Comparison of ENCODE assay signal across 8 mouse cellular contexts in genomic region chr14:47648706-47649630, GRCm38 (mm10). TPM values are rescaled to one million over a fixed set of nuclear protein-coding genes. Genes with fewer than 3 reads are reported as not detected.
DNase-seq lines count a peak whose midpoint lies in the region; ATAC-seq and TF ChIP-seq lines count a peak whose summit lies in the region.

No protein-coding gene starts in this region.

- no peaks in the 10 kb centered on the region for H3K9me3 ChIP-seq in embryonic facial prominence, embryonic 13.5 days
- no peaks in the 10 kb centered on the region for H3K9me3 ChIP-seq in limb, embryonic 14.5 days (ENCODE audit: control insufficient read depth, low read length)
- H3K9me3 ChIP-seq in midbrain, embryonic 16.5 days (replicated peaks; ENCODE audit: control insufficient read depth, low read length, poor library complexity, severe bottlenecking), result no peaks in the 10 kb centered on the region

- H3K4me2 ChIP-seq in embryonic facial prominence, embryonic 13.5 days, result peak overlapping the region; percentile 78
- peak overlapping the region; percentile 74 for H3K4me2 ChIP-seq in limb, embryonic 14.5 days (replicated peaks; ENCODE audit: low read depth, low read length, severe bottlenecking)
- H3K4me2 ChIP-seq in midbrain, embryonic 16.5 days (ENCODE audit: low read length), result peak overlapping the region; percentile 60

- peak; percentile 91 for DNase-seq in 3134 (ENCODE audit: extremely low read depth, insufficient read length, low spot score)
- peak; percentile 87 for DNase-seq in adrenal gland, postnatal 25 days
- DNase-seq in heart, adult 8-10 months (ENCODE audit: low spot score), result peak; percentile 73
- DNase-seq in kidney, adult 9 months, result peak; percentile 81
- peak; percentile 75 for DNase-seq in limb, embryonic 14.5 days (ENCODE audit: low spot score)
- peak; percentile 64 to 74 for DNase-seq in spleen, postnatal 10 days (ENCODE audit: low spot score in 2 of 2)

- H3K4me1 ChIP-seq in embryonic facial prominence, embryonic 13.5 days, result peaks cover 9% of the 10 kb centered on the region
- peaks cover 8% of the 10 kb centered on the region for H3K4me1 ChIP-seq in limb, embryonic 14.5 days (ENCODE audit: control insufficient read depth, insufficient read depth, low read length)
- H3K4me1 ChIP-seq in midbrain, embryonic 16.5 days (ENCODE audit: control insufficient read depth, insufficient read depth, low read length), result peaks cover 20% of the 10 kb centered on the region

- peak; percentile 87 for ATAC-seq in embryonic facial prominence, embryonic 13.5 days (ENCODE audit: insufficient number of reproducible peaks, insufficient read depth, low FRiP score, low TSS enrichment, low read depth)
- peak; percentile 89 for ATAC-seq in limb, embryonic 14.5 days (ENCODE audit: low FRiP score, low read depth)
- ATAC-seq in midbrain, embryonic 16.5 days, result peak; percentile 95

- H3K9ac ChIP-seq in embryonic facial prominence, embryonic 13.5 days, result peak overlapping the region; percentile 96
- peak overlapping the region; percentile 95 for H3K9ac ChIP-seq in limb, embryonic 14.5 days (ENCODE audit: low read depth, low read length, severe bottlenecking)
- H3K9ac ChIP-seq in midbrain, embryonic 16.5 days (ENCODE audit: low read depth, low read length), result peak overlapping the region; percentile 97

- H3K4me3 ChIP-seq in embryonic facial prominence, embryonic 13.5 days, result peak overlapping the region; percentile 99
- peak overlapping the region; percentile 99 for H3K4me3 ChIP-seq in limb, embryonic 14.5 days (replicated peaks; ENCODE audit: low read length)
- H3K4me3 ChIP-seq in midbrain, embryonic 16.5 days (ENCODE audit: low read depth, low read length), result peak overlapping the region; percentile 99

- H3K36me3 ChIP-seq in embryonic facial prominence, embryonic 13.5 days, result no peaks in the 10 kb centered on the region
- H3K36me3 ChIP-seq in limb, embryonic 14.5 days (ENCODE audit: control insufficient read depth, insufficient read depth, low read length), result no peaks in the 10 kb centered on the region
- H3K36me3 ChIP-seq in midbrain, embryonic 16.5 days (ENCODE audit: control insufficient read depth, insufficient read depth, low read length), result no peaks in the 10 kb centered on the region

- peak overlapping the region; percentile 92 for H3K27ac ChIP-seq in embryonic facial prominence, embryonic 13.5 days
- peak overlapping the region; percentile 95 for H3K27ac ChIP-seq in limb, embryonic 14.5 days (replicated peaks; ENCODE audit: low read depth, low read length)
- H3K27ac ChIP-seq in midbrain, embryonic 16.5 days (ENCODE audit: low read length), result peak overlapping the region; percentile 87

- H3K27me3 ChIP-seq in embryonic facial prominence, embryonic 13.5 days, result no peaks in the 10 kb centered on the region
- H3K27me3 ChIP-seq in limb, embryonic 14.5 days (ENCODE audit: control insufficient read depth, insufficient read depth, low read length), result no peaks in the 10 kb centered on the region
- no peaks in the 10 kb centered on the region for H3K27me3 ChIP-seq in midbrain, embryonic 16.5 days (ENCODE audit: control insufficient read depth, insufficient read depth, low read depth, low read length)

- WGBS in embryonic facial prominence, embryonic 13.5 days, result under 1% methylated on average over 79 of the region's 82 CpGs
- WGBS in limb, embryonic 14.5 days, result 2% methylated on average over 29 of the region's 82 CpGs
- WGBS in midbrain, embryonic 16.5 days, result under 1% methylated on average over 61 of the region's 82 CpGs

- 0 out of 2 replicates have a peak, but pooled peaks have one; percentile 56 for TF ChIP-seq POLR2A in limb, embryonic 14.5 days (IDR thresholded peaks at IDR 0.05; ENCODE audit: borderline replicate concordance, extremely low read depth, insufficient read depth, insufficient read length)

RNA-seq across cellular contexts. Expression of gene Ktn1, which starts 0.7 kb away (rescaled TPM):
- 58.6 and 76.6 TPM in 2 replicates for total RNA-seq in adrenal gland, postnatal 25 days (2021)
- 62.4 and 65.0 TPM in 2 replicates for polyA plus RNA-seq in embryonic facial prominence, embryonic 13.5 days (2015; fragmentation: Nextera tagmentation; extraction: Ambion mirVana)
- 100 to 1,000 TPM; 175 to 222 (median 206) TPM for total RNA-seq in heart, adult 8-10 months (2022)
- 38.2 and 53.2 TPM in 2 replicates for polyA plus RNA-seq in limb, embryonic 14.5 days (2012; rRNA removed)
- 61.1 TPM in 2 replicates for polyA plus RNA-seq in limb, embryonic 14.5 days (2014; fragmentation: Nextera tagmentation; extraction: Ambion mirVana)
- polyA plus RNA-seq in midbrain, embryonic 16.5 days (2015; fragmentation: Nextera tagmentation; extraction: Ambion mirVana), result 62.5 and 67.0 TPM in 2 replicates

Comparison
In these comparisons a context has a peak if more than half of its experiments do, and no peak if none do; other contexts are left out.
1. Peak in every context shown above with its lines: DNase-seq, ATAC-seq, H3K4me3 ChIP-seq and H3K27ac ChIP-seq.